Mouse (Mus musculus) liver, adult 10 weeks (tissue): Measurements from ENCODE around the gene H1fx. TPM values are rescaled to one million over a fixed set of nuclear protein-coding genes. Genes with fewer than 3 reads are reported as not detected.

Experiments used
- polyA plus RNA-seq: library from polyadenylated mRNA; stranded (reverse); fragments of 350-450 nt; fragmentation: Illumina TruSeq; extraction: RNeasy Lipid Tissue Mini Kit (QIAGEN cat#74804); gene quantifications from one replicate; pipeline ENCODE4 v1.2.3, GENCODE M21; 2014; ENCODE audit warnings: low read depth, low replicate concordance

H1fx gene
- not detected for polyA plus RNA-seq

DNA sequence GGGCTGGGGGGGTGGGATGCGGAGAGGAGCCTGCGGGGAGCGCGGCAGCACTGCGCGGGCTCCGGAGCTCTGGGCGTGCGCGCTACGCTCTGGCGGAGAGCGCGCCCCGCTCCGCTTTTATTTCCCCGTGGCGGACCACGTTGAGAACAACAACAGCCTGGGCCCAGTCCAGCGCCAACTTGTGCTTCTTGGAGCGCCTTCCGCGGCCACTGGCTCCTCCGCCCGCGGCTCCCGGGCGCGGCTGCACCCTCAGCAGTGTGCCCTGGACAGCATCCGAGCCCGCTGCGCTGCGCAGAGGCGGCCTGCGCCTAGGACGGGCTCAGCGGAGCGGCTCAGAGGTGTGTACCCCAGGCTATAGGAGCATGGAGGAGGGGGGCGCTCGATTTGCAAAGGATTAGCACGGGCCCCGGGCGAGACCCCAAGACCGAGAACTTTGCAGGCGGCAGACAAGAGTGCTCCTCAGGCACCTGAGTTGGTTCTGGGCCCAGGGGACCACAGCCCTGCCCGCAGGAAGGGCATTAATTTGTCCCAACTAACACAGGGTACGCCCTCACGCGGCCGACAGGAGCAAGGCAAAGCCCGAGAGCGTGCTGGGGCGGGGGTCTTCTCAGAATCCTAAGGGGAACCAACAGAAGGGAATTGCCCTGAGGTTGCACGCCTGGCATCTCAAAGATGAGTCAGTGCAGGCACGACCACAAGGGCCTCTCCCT, at the start of gene H1fx:
Gene H1fx, minus strand, starts transcription at position 91 of the 710 bp plus-strand sequence.

Other genes starting within 250 kb of the H1fx start
- not detected for gene Gp9, start 203.6 kb downstream of the H1fx start, polyA plus RNA-seq
- 26.8 TPM for gene Rab43, start 169.5 kb downstream of the H1fx start, polyA plus RNA-seq
- 2.6 TPM for gene Gm45140, start 145.8 kb downstream of the H1fx start, polyA plus RNA-seq
- 12.2 TPM for gene Isy1, start 142.8 kb downstream of the H1fx start, polyA plus RNA-seq
- 550 TPM for gene Cnbp, start 130.5 kb downstream of the H1fx start, polyA plus RNA-seq
- 15.0 TPM for gene Copg1, start 93.8 kb downstream of the H1fx start, polyA plus RNA-seq
- gene Hmces, start 67.7 kb downstream of the H1fx start, polyA plus RNA-seq = 5.2 TPM
- gene Rab7, start 63.6 kb upstream of the H1fx start, polyA plus RNA-seq = 201 TPM
- 89.0 TPM for gene Rpn1, start 102.8 kb upstream of the H1fx start, polyA plus RNA-seq
- gene Gata2, start 212.3 kb upstream of the H1fx start, polyA plus RNA-seq = 0.26 TPM
- not detected for gene Dnajb8, start 240.6 kb upstream of the H1fx start, polyA plus RNA-seq